Mouse (Mus musculus): ENCODE results near the gene Myom3.

Gene Myom3

DNA sequence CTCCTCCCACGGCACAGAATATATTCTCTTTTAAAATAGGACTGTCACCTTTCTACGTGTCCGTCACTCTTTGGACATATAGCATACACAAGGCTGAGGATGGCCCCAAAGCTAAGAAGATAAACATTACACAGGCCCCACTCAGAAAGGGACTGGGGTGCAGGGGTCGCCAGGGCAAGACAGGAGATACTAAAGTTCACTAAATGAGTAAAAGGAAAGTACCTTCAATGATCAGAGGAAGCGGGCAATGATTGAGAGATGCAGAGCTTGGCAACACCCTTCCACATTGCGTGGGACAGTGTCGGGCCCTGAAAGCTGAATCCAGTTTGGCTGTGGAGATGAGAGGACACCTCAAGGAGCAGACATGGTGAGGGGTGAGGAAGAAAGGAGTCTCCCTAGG is 55.4 kb downstream of the Myom3 start:
- DNase-seq (ENCODE audit: low spot score), result no peak

DNA sequence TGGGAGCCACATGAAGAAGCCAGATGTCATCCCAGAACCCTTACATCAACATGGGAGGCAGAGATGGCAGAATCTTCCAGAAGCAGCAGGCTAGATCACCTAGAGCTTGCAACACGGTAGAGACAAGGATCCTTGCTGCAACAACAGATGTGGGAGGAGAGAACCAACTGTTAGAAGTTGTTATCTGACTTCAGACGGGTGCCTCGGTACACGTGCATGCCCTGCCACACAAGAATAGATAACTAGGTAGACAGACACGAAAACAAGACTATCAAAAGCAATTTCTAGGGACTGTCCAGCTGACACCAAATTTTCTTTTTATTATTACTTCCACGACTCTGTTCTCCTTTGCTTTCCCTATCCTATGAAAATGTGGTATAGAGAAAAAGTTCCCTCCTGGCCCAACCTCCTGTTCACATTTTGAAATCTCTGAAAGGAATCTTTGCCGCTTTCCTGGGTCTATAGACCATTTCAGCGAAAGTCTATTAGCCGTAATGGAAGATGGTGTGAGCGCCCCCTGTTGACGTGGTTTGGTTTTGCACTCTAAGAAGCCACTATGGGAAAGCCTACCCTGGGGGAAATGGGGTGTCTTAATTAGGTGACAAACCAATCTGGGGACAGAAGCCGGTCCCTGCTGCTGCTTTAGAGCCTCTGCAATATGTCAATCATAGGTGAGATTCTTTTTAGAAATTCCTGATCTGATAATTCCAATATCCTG is 57.5 kb downstream of the Myom3 start:
- DNase-seq (ENCODE audit: low spot score), result peak; percentile 38

DNA sequence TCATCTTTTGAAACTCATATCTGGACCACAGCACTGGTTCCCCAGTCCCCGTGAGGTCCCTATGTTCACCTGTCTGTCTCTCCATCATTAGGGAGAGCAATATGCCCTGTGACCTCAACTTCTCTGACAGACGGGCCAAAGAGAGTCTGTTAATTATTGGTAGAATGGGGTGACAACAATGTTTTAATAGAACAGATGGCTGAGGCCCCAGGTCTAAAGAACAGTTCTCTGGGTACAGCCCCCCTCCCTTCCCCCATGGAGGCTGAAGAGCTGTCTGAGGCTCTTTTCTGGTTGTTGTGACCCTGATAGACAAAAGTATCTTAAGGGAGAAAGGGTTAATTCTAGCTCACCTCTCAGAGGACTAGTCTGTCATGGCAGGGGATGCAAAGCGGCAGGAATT is 58.9 kb downstream of the Myom3 start:
- DNase-seq (ENCODE audit: low spot score), result no peak

DNA sequence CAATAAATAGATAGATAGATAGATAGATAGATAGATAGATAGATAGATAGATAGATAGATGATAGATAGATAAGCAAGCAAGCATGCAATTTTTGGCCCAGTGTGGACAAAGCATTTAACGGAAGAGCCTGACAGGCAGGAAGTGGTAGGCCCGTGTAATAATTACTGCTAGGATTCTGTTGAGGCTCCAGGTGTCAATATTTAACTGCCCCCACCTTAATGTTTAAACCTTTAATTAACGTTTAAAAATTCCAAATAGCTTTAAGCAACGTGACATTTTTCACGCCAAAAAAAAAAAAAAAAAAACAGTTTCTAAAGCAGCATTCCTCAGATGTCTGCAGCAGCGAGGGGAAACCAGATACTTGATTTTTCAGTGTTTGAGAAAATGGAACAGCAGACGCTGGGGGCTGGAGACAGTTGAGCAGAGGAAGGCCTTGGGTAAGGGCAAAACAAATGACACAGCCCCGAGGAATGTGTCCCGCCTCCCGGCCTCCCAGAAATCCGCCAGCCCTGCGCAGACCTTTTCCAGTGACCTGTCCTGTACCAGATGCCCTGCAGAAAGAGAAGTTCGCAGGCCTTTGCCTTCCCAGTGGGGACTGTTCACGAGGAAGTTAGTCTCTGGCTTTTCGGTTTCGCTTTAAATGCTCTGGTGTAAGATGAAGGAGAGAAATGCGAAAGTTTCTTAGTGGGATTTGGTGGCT is 60.5 kb downstream of the Myom3 start:
- peak; percentile 43 for DNase-seq (ENCODE audit: low spot score)

DNA sequence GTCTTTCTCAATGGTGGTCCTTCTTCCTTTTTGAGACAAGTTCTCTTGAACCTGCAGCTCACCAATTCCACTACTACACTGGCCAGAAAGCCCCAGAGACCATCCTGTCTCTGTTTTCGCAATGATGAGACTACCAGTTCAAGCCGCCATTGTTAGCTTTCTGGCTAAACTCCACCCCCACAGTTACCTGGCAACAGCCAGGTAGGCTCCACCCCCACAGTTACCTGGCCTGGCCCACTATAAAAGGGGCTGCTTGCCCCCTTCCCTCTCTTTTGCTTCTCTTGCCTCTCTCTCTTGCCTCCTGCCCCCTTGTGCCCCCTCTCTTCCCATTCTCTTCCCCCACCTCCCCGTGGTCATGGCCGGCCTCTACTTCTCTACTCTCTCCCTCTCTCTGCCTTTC is 62.3 kb downstream of the Myom3 start:
- DNase-seq (ENCODE audit: low spot score), result no peak

DNA sequence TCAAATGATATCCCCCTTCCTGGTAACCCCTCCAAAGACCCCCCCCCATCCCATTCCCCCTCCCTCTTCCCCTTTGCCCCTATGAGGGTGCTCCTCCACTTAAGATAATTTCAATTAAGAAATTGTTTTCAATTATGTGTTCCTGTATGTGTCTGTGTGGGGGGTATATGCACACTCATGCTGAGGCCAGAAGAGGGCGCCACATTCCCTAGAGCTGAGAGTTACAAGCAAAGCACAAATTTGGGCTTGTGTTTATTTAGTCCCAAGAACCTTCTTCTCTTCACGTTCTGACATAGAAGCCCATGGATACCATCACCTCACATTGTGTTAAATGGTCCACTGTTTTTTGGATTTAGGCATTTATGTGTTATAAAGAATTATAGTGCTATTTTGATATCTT is 63.8 kb downstream of the Myom3 start:
- no peak for DNase-seq (ENCODE audit: low spot score)

DNA sequence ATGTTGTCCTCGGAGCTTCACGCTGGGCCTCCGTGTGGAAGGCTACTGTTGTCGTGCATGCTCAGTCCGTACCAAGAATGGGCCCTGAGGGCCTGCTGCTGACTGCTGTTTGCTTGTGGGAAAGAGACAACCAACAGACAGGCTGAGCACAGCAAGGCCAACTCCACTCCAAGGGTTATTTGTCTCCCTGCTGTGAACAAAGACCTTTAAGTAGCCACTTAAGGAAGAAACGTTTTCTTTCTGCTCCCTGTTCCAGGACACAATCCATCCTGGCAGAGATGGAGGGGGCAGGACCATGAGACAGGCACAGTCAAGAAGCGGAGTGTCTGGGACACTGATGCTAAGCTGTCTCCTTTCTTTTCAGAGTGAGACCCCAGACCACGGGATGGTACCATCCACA is 64.7 kb downstream of the Myom3 start:
- no peak for DNase-seq (ENCODE audit: low spot score)

DNA sequence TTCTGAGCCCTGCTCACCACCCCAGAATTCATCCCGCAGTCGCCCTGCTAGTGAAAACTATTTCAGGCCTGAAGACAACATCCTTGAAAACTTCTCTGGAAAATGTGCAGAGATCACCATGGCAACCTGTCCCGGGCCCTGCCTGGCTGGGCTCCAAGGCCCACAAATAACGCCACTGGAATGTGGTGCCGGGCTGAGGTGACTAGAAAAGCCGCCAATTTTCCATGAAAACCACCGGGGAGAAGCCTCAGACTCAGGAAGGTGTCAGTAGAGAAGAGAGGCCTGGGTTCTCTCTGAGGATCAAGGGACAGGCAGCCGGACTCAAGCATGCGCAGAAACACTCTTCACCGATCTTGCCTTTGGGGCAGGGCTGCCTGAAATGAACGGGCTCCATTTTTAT is 69.0 kb downstream of the Myom3 start:
- peak; percentile 86 for DNase-seq (ENCODE audit: low spot score)

DNA sequence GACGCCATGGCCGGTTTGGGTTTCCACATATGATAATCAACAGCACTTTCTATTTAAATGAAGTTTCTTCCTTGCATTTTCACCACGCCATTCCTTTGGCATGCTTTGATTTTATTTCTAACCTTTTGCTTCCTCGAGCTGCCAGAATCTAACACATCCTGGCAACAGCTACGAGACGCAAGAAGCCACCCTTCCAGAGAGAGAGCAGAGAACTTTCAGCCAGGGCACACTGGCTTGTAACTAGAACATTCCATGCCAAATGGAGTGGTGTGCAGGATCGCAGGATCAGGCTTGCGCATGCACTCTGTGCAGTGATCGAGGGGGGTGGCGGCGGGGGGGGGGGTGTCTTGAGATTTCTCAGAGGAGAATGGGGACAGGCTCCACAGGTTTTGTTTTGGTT is 72.6 kb downstream of the Myom3 start:
- peak; percentile 68 for DNase-seq (ENCODE audit: low spot score)

DNA sequence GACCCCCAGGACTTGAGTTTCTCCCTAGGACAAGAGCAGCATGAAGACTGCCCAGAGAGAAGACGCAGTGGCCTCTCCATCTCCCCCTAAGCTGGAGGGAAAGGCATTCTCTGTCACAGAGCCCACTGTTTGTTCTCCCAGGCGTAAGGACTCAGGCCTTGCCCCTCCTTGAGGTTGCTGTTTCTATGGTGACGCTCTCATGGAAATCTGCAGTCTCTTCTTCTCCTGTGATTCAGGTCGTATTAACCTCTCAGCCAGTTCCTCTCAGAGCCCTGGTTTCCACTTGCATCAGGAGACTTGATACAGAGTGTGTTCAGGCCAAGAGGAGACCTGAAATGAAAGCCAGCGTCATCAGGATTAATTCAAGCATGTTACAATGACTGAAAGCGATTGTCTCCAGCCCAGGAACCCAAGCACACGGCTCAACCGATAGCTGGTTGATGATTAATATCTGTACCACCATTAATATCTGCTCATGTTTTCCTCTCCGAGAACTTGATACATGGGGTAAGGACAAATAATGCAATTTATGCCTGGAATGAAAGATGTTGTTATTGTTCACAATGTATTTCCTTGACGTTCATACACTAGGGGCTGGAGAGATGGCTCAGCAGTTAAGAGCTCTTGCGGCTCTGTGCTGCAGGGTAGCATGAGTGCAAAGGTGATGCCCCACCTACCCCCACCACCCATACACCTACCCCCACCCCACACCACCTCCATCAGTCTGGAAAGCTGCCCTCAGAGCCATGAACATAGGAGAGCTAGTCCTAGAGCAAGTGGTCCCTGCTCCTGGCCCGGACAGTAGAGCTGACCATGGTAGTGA is 74.0 kb downstream of the Myom3 start:
- no peak for DNase-seq (ENCODE audit: low spot score)

DNA sequence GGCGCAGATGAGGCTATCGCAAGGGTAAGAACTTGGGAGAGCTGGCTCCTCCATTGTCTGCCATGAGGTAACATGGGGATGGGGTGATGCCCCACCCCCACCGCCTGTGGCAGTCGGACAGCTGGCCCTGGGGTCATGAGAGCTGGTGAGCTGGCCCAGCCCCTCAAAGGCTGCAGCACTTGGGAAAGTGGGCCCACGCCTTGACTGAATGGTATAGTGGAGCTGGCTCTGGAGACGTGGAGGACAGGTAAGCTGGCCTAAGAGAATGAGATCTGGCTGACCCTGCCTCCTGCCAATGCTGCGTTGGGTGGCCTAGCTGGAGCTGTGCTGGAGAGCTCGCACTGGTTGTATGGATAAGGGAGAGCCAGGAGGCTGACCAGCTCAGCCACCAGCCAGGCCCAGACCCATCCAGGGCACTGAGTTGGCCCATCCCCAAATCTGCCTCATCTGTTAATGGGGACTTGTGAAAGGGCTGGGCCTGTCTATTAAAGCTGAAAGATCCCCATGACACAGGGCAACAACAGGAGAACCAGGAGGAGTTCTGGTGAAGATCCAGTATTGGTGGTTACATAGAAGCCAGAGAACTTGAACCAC is 74.7 kb downstream of the Myom3 start:
- no peak for DNase-seq (ENCODE audit: low spot score)

DNA sequence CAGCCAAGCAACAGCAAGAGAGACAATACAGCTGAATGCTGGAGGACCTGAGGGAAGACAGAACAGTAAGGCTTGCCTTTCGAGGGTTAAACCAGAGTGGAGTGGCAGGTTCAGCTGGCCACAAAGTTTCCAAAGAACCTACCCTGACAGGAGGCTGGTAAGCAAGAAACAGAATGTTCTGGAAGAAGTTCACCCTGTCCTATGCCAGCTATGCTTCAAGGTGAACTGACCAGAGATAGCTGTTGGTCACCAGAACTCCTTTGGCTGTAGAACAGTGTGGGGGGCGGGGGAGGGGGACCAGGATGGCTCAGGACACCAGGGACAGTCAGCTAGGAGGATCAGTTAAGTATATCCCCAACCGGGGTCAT is 79.4 kb downstream of the Myom3 start:
- DNase-seq (ENCODE audit: low spot score), result no peak

DNA sequence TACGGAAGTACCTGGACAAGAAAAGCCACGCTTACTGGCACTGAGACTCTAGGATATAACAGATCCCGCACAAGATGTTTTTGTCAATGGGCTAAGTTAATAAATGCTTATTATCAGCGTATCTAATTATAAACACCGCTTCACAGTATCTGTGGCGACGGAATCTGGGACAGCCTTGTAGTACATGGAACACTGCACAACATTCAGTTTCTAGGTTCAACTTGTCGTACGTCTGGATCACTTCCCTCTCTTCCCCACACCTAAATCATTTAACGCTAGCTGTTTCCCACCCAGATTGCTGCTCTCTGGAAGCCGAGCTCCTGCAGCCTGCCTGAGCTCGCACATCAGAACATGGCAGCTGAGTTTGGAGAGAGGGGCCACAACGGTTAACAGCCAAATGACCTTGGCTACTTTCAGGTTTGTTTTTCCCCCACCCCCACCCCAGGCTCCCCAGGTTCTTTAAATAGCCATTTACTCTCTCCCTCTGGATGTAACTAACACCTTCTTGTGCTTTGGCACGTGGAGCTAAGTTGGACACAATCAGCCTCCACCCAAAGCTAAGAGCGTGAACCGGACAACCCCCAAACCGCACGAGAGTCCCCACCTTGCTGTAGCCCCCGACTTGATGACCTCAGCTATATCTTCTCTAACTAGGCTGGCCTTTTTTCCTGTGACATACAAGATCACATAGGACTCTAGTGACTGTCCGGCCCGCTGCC is 79.9 kb downstream of the Myom3 start:
- DNase-seq (ENCODE audit: low spot score), result no peak

DNA sequence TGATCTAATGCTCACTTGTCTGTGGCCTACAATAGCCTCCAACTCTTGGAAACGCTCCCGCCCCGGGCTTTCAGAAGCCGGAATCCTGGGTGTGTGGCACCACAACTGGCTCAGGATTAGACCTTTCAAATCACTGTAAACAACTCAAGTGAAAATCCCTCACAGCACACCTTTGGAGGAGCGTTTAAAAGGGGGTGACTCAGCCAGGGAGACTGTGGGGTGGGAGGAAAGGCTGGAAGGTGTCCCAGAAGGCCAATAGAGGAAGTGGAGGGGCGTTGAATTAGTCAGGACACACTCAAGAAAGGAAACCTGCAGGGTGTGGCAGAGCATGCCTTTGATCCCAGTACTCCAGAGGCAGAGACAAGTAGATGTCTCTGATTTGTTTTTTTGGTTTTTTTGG is 84.9 kb downstream of the Myom3 start:
- peak; percentile 70 for DNase-seq (ENCODE audit: low spot score)

DNA sequence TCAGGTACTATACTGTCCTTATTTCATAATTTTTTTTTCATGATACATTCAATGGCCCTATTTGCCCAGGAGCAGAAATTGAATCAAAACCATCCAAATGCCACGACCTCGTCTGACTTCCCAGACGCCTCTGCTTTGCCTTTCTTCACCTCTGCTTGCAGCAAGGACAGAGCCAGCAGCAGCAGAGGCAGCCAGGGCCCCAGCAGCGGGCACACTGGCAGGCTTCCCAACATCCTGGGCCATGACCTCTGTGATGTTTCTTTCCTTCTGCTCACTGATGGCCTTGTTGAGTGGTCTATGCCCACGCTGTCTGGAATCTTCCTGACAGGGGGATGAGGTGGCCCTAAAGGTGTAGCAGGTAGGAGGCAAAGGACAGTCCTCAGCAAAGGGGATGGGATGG is 88.1 kb downstream of the Myom3 start:
- no peak for DNase-seq (ENCODE audit: low spot score)

DNA sequence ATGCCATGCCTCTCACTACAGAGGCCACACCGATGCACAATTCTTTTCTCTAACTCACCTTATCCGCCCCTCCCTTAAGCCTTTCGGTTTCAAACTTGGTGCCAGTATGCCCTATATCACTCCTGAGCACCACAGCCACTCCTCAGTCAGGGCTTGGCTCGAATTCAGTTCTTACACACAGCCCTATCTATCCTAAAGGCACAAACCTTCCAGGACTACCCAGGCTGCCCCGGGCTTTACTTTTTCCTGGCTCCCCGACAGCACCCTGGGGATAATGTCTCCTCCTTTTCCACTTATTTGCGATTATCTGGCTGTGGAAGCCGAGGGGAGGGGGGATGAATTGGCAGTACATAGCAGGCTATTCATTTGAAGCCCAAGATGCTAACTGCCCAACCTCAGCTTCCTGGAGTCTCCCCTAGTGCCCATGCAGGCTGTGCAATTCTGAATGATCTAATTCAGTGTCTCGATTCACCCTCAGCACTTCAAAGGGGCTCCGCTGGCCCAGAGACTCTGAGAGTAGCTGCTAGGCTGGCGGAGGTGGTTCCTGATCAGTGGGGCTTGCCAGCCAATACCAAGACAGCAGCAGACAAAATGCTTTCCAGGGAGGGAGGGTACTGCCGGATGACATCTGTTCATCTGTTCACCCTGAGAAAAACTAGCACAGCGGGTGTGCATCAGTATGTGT is 91.0 kb downstream of the Myom3 start:
- DNase-seq (ENCODE audit: low spot score), result no peak

DNA sequence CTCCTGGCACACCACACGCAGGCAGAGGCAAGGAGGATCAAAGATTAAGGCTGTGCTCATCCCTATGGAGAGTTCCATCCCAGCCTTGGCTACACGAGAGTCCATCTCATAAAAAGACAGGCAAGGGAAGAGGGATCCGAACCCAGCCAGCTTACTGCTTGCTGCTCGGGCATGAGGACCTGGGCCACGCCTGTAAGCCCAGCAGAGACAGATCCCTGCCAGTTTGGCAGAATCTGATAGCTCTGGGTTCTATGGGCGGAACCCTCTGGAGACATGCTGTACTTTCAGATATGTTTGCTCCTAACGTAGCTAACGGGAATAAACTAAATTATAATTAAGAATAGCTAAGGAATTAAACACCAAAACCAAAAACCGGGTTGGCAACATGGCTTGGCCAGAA is 92.4 kb downstream of the Myom3 start:
- DNase-seq (ENCODE audit: low spot score), result no peak

DNA sequence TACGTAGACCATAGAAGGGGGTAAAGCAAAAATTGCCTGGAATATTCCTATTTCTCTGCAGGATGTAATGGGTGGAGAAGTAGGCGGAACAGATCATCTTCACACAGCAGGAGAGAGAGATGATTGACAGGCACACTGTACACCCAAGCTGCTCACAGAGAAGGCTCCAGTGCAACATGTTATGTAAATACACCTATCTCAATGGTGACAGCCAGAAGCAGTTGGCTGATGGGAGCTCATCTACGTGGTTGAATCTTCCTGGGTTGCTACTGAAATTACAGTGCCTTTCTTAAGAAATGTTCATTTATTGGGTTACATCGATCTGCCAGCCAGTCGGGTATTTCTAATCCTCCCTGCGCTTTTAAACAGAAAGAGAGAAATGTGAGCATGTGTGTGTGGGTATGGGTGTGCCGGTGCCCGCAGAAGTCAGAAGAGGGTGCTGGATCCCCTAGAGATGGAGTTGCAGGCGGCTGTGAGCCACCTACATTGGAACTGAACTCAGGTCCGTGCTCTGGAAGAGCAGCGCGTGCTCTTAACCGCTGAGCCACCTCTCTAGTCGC is 94.6 kb downstream of the Myom3 start:
- DNase-seq (ENCODE audit: low spot score), result no peak

DNA sequence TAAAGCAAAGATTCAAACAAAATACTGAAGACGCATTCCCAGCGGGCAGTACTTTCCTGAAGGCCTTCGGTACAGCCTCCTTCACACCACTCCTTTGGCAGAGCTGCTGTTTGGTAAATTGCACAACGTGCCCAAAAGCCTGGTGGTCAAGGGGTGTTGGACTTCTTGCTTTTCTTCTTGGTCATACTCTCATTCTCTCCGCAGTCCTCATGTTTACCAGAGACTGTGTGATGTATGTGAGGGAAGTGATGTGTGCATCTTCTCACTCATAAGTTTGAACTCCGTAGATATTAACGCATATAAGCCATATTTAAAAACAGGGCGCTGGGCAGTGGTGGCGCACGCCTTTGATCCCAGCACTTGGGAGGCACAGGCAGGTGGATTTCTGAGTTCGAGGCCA is 95.1 kb downstream of the Myom3 start:
- no peak for DNase-seq (ENCODE audit: low spot score)

DNA sequence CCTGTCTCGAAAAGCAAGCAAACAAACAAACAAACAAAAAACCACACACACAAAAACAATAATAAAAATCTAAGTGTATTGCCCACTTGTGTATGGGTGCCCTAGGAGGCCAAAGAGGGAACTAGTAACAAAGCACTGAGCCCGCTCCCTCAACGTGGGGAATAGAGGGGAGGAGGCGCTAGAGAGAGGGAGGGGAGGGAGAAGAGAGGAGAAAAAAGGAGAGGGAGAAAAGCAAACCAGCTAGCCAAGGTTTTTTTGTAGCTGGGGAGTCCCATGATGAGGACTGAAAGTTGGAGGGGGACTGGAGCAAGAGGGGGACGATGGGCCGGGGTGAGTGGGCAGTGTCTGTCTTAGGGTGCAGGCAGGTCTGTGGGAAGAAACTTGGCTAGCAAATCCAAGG is 95.6 kb downstream of the Myom3 start:
- no peak for DNase-seq (ENCODE audit: low spot score)

DNA sequence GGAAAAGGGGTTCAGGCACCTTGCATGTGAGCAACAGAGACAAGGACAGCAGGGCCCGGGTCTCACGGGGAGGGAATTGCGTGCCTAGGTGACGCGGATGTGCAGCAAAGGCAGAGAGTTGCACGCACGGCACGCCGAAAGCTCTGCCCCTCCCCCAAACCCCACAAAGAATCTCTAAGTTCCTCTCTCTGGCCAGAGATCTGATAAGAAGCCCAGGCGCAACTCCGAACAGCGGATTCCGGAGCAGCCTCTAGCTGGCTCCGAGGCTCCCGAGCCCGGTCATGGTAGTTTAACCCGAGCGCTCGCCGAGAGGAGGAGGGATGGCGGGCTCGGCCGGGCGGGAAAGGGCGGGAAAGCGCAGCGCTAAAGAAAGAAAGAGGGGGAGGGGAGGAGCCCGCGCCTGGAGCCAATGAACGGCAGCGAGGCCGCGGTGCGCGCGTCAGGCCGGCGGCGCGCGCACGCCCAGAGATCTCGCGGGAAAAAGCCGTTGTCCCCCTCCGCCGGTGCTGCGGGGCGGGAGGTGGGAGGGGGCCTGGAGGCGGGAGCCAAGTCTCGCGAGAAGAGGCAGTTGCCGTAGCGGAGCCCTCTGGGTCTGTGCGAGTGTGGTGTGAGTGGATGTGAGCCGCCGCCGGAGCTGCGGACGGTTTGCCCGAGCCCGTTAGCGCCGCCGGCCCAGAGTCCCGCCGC is 96.2 kb downstream of the Myom3 start, which contains the start of gene Srsf10:
Srsf10 (plus strand) TSS at position 212 of the 687 bp plus-strand sequence.
- peak; percentile 96 for DNase-seq (ENCODE audit: low spot score)
